Mouse (Mus musculus): ENCODE measurements around the gene Col6a6. TPM values are rescaled to one million over a fixed set of nuclear protein-coding genes. Genes with fewer than 3 reads are reported as not detected.

The Col6a6 gene
- total and polyA plus RNA-seq, 2 experiments from 2014 or later, result 0.23 to 0.31 TPM

- Histone ChIP-seq H3K27ac (no peak overlapping the region), H3K4me1 (ENCODE audit: insufficient read depth, low read length) (no peaks in the 10 kb centered on the region), H3K4me2 (ENCODE audit: low read depth, low read length) (no peak overlapping the region), H3K9me3 (ENCODE audit: low read length) (no peaks in the 10 kb centered on the region), H3K36me3 (ENCODE audit: insufficient read depth, low read length) (no peaks in the 10 kb centered on the region), H3K27me3 (ENCODE audit: insufficient read depth, low read length) (no peaks in the 10 kb centered on the region), H3K9ac (replicated peaks; ENCODE audit: low read length) (no peak overlapping the region), H3K4me3 (ENCODE audit: low read length) (no peak overlapping the region)
- whole genome bisulfite sequencing, result 87% methylated on average over 9 of the region's 9 CpGs
- DNase-seq (ENCODE audit: low spot score) (no peak), ATAC-seq (no peak)
- no peak for TF ChIP-seq CTCF (IDR thresholded peaks at IDR 0.05; ENCODE audit: low read depth)
Observed at GRCm38 (mm10) chr9:105831291-105831690, 3.3 kb upstream of the Col6a6 start.

- WGBS, result 56% methylated on average over 8 of the region's 8 CpGs
- ATAC-seq (no peak), DNase-seq (ENCODE audit: low spot score) (no peak)
- no peak overlapping the region for H3K4me3 ChIP-seq (ENCODE audit: low read length)
- H3K4me2 ChIP-seq (ENCODE audit: low read depth, low read length), result no peak overlapping the region
- H3K27me3 ChIP-seq (ENCODE audit: insufficient read depth, low read length), result no peaks in the 10 kb centered on the region
- no peak overlapping the region for H3K9ac ChIP-seq (replicated peaks; ENCODE audit: low read length)
- no peak for TF ChIP-seq CTCF (IDR thresholded peaks at IDR 0.05; ENCODE audit: low read depth)
- no peaks in the 10 kb centered on the region for H3K4me1 ChIP-seq (ENCODE audit: insufficient read depth, low read length)
- no peak overlapping the region for H3K27ac ChIP-seq
- no peaks in the 10 kb centered on the region for H3K9me3 ChIP-seq (ENCODE audit: low read length)
- H3K36me3 ChIP-seq (ENCODE audit: insufficient read depth, low read length), result no peaks in the 10 kb centered on the region
Observed at GRCm38 (mm10) chr9:105827076-105827647, 798 bp downstream of the Col6a6 start.

- no peak for TF ChIP-seq CTCF (IDR thresholded peaks at IDR 0.05; ENCODE audit: low read depth)
Observed at GRCm38 (mm10) chr9:105820711-105821110, 7.2 kb downstream of the Col6a6 start.

GRCm38 (mm10) chr9:105819155-105819709 is 8.7 kb downstream of the Col6a6 start:
- no peak overlapping the region for H3K9ac ChIP-seq (replicated peaks; ENCODE audit: low read length)
- H3K4me3 ChIP-seq (ENCODE audit: low read length), result no peak overlapping the region
- no peaks in the 10 kb centered on the region for H3K9me3 ChIP-seq (ENCODE audit: low read length)
- DNase-seq (ENCODE audit: low spot score), result no peak
- ATAC-seq, result no peak
- no peaks in the 10 kb centered on the region for H3K36me3 ChIP-seq (ENCODE audit: insufficient read depth, low read length)
- H3K4me2 ChIP-seq (ENCODE audit: low read depth, low read length), result no peak overlapping the region
- H3K27ac ChIP-seq, result no peak overlapping the region
- TF ChIP-seq CTCF (IDR thresholded peaks at IDR 0.05; ENCODE audit: low read depth), result no peak
- H3K27me3 ChIP-seq (ENCODE audit: insufficient read depth, low read length), result no peaks in the 10 kb centered on the region
- H3K4me1 ChIP-seq (ENCODE audit: insufficient read depth, low read length), result no peaks in the 10 kb centered on the region
- 81% methylated on average over 29 of the region's 29 CpGs for WGBS

More at GRCm38 (mm10) chr9:105820711-105821110, 7.2 kb downstream of the Col6a6 start:
- whole genome bisulfite sequencing, result 89% methylated on average over 6 of the region's 6 CpGs
- no peaks in the 10 kb centered on the region for H3K4me1 ChIP-seq (ENCODE audit: insufficient read depth, low read length)
- ATAC-seq (no peak), DNase-seq (ENCODE audit: low spot score) (no peak)
- no peak overlapping the region for H3K4me2 ChIP-seq (ENCODE audit: low read depth, low read length)
- no peak overlapping the region for H3K9ac ChIP-seq (replicated peaks; ENCODE audit: low read length)
- H3K9me3 ChIP-seq (ENCODE audit: low read length), result no peaks in the 10 kb centered on the region
- H3K27ac ChIP-seq, result no peak overlapping the region
- H3K4me3 ChIP-seq (ENCODE audit: low read length), result no peak overlapping the region
- no peaks in the 10 kb centered on the region for H3K27me3 ChIP-seq (ENCODE audit: insufficient read depth, low read length)
- no peaks in the 10 kb centered on the region for H3K36me3 ChIP-seq (ENCODE audit: insufficient read depth, low read length)

- DNase-seq (ENCODE audit: low spot score) (no peak), ATAC-seq (no peak)
- Histone ChIP-seq H3K27ac (no peak overlapping the region), H3K4me2 (ENCODE audit: low read depth, low read length) (no peak overlapping the region), H3K4me3 (ENCODE audit: low read length) (no peak overlapping the region), H3K9me3 (ENCODE audit: low read length) (no peaks in the 10 kb centered on the region), H3K9ac (replicated peaks; ENCODE audit: low read length) (no peak overlapping the region), H3K4me1 (ENCODE audit: insufficient read depth, low read length) (0 out of 2 replicates have a peak, but pooled peaks cover 3% of the 10 kb centered on the region), H3K36me3 (ENCODE audit: insufficient read depth, low read length) (no peaks in the 10 kb centered on the region), H3K27me3 (ENCODE audit: insufficient read depth, low read length) (no peaks in the 10 kb centered on the region)
- WGBS, result 87% methylated on average over 5 of the region's 5 CpGs
- no peak for TF ChIP-seq CTCF (IDR thresholded peaks at IDR 0.05; ENCODE audit: low read depth)
Observed at GRCm38 (mm10) chr9:105814436-105814835, 13.5 kb downstream of the Col6a6 start.

- H3K4me2 ChIP-seq (ENCODE audit: low read depth, low read length), result no peak overlapping the region
- no peak overlapping the region for H3K27ac ChIP-seq
- H3K36me3 ChIP-seq (ENCODE audit: insufficient read depth, low read length), result no peaks in the 10 kb centered on the region
- no peak for TF ChIP-seq CTCF (IDR thresholded peaks at IDR 0.05; ENCODE audit: low read depth)
- H3K4me1 ChIP-seq (ENCODE audit: insufficient read depth, low read length), result 0 out of 2 replicates have a peak, but pooled peaks cover 3% of the 10 kb centered on the region
- ATAC-seq (no peak), DNase-seq (ENCODE audit: low spot score) (peak; percentile 37)
- H3K9ac ChIP-seq (replicated peaks; ENCODE audit: low read length), result no peak overlapping the region
- 64% methylated on average over 7 of the region's 7 CpGs for WGBS
- no peak overlapping the region for H3K4me3 ChIP-seq (ENCODE audit: low read length)
- H3K27me3 ChIP-seq (ENCODE audit: insufficient read depth, low read length), result no peaks in the 10 kb centered on the region
- no peaks in the 10 kb centered on the region for H3K9me3 ChIP-seq (ENCODE audit: low read length)
Observed at GRCm38 (mm10) chr9:105811458-105811857, 16.5 kb downstream of the Col6a6 start.

GRCm38 (mm10) chr9:105808920-105809505 is 18.9 kb downstream of the Col6a6 start:
- no peak for DNase-seq (ENCODE audit: low spot score)
- ATAC-seq, result no peak

More at GRCm38 (mm10) chr9:105808920-105809505, 18.9 kb downstream of the Col6a6 start:
- H3K4me2 ChIP-seq (ENCODE audit: low read depth, low read length), result no peak overlapping the region
- 0 out of 2 replicates have a peak, but pooled peaks cover 3% of the 10 kb centered on the region for H3K4me1 ChIP-seq (ENCODE audit: insufficient read depth, low read length)
- WGBS, result 76% methylated on average over 17 of the region's 17 CpGs
- no peak overlapping the region for H3K9ac ChIP-seq (replicated peaks; ENCODE audit: low read length)
- no peak overlapping the region for H3K27ac ChIP-seq
- H3K36me3 ChIP-seq (ENCODE audit: insufficient read depth, low read length), result no peaks in the 10 kb centered on the region
- H3K27me3 ChIP-seq (ENCODE audit: insufficient read depth, low read length), result no peaks in the 10 kb centered on the region
- H3K4me3 ChIP-seq (ENCODE audit: low read length), result no peak overlapping the region
- H3K9me3 ChIP-seq (ENCODE audit: low read length), result no peaks in the 10 kb centered on the region
- TF ChIP-seq CTCF (IDR thresholded peaks at IDR 0.05; ENCODE audit: low read depth), result no peak
